Mouse (Mus musculus): ENCODE results near the gene Uqcr10.

GRCm38 (mm10) chr11:4729603-4730002 is 25.5 kb upstream of the Uqcr10 start:
- TF ChIP-seq CTCF (IDR thresholded peaks at IDR 0.05; ENCODE audit: insufficient read depth, low read length), result no peak
- TF ChIP-seq POLR2A (IDR thresholded peaks at IDR 0.05; ENCODE audit: borderline replicate concordance, extremely low read depth, low read depth, low read length), result no peak
